Mouse (Mus musculus): ENCODE measurements at regions not wholly inside any gene's neighbourhood (a gene's known extent, or its start where the extent isn't known, plus 50 kb on each side); places are given as distances from the start of the nearest gene placed in this dataset.

DNA sequence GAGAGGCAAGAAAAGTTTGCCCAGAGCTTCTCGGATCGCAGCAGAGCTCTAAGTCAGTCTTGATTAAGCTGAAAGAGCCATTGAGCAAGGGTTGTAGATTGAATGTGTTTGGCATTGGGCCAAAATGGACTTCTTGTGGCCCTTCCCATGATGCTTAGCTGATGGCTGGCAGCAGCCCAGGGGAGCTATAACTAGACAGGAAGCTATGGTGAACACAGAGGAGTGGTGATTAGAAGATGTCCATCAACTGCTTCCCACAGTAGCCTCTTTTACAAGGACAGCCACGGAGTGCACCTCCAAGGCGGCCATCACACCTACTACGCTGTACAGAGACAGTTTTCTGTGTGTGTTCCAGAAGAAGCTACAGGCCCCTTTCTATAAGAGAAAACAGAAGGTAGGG, 116.4 kb upstream of the Map1b start:
- H3K9ac ChIP-seq = no peak overlapping the region
- no peaks in the 10 kb centered on the region for H3K27me3 ChIP-seq (replicated peaks)
- peaks cover 12% of the 10 kb centered on the region for H3K4me1 ChIP-seq
- H3K4me3 ChIP-seq = no peak overlapping the region
- H3K36me3 ChIP-seq = no peaks in the 10 kb centered on the region
- H3K9me3 ChIP-seq = no peaks in the 10 kb centered on the region
- no peak for ATAC-seq (ENCODE audit: extremely low read depth, insufficient number of reproducible peaks, low FRiP score, low TSS enrichment)
- H3K4me2 ChIP-seq = no peak overlapping the region
- WGBS = 57% methylated on average over 5 of the region's 5 CpGs
- H3K27ac ChIP-seq (replicated peaks) = no peak overlapping the region

DNA sequence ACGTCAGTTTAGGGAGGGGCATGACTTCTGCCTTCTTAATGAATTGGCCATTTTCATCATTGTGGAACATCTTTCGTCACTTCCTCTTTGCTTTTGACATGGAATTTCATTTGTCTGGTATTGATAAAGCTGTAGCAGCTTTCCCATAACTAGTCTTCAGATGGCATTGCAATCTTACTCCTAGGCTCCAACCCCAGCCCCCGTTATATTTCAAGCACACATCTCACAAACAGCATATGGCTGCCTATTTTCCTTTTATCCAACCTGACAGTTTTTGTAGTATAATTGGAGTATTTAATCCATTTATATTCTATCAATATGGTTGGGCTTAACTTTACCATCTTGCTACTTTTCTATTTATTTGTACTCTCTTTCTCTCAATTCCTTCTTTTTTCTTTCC, 114.5 kb upstream of the Map1b start:
- H3K36me3 ChIP-seq = no peaks in the 10 kb centered on the region
- H3K4me2 ChIP-seq = no peak overlapping the region
- WGBS = 73% methylated on average over 3 of the region's 3 CpGs
- H3K9ac ChIP-seq = no peak overlapping the region
- no peaks in the 10 kb centered on the region for H3K27me3 ChIP-seq (replicated peaks)
- ATAC-seq (ENCODE audit: extremely low read depth, insufficient number of reproducible peaks, low FRiP score, low TSS enrichment) = no peak
- H3K27ac ChIP-seq (replicated peaks) = no peak overlapping the region
- H3K4me3 ChIP-seq = no peak overlapping the region
- no peaks in the 10 kb centered on the region for H3K9me3 ChIP-seq
- peaks cover 12% of the 10 kb centered on the region for H3K4me1 ChIP-seq

DNA sequence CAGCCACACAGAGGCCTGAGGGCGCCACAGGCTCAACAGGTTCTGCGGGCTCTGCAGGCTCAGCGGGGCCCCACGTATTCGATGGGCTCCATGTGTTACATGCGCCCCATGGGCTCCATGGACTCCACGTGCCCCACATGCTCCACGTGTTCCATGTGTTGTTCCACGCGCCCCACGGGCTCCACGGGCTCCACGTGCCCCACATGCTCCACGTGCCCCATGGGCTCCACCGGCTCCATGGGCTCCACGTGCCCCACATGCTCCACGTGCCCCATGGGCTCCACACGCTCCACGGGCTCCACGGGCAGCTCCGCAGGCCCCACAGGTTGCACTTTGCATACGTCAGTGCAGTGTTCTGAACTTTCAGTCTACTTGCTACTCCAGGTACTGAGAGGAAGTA, 114.0 kb upstream of the Map1b start:
- Histone ChIP-seq H3K36me3 (no peaks in the 10 kb centered on the region), H3K27me3 (replicated peaks) (no peaks in the 10 kb centered on the region), H3K9ac (no peak overlapping the region), H3K27ac (replicated peaks) (no peak overlapping the region), H3K4me1 (peaks cover 12% of the 10 kb centered on the region), H3K4me2 (no peak overlapping the region), H3K9me3 (no peaks in the 10 kb centered on the region), H3K4me3 (no peak overlapping the region)
- ATAC-seq (ENCODE audit: extremely low read depth, insufficient number of reproducible peaks, low FRiP score, low TSS enrichment) = no peak
- 91% methylated on average over 22 of the region's 22 CpGs for WGBS

DNA sequence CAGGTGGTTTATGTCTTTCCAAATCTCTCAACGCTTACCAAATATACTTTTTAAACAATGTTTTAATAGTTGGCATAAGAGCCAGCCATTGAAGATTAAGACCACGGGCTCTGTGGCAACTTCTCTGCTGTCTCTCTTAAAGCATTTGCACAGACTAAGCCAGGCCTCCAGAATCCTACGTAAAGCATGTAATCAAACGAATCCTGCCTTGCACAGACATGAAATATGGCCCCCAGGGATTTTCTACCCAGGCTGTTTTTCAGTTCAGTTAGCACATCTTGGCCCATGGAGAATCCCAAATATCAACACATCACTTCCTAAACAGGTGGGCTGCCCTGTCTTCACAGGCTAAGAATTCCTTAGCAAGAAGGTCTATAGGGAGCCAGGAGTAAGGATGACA, 108.9 kb upstream of the Map1b start:
- Histone ChIP-seq H3K36me3 (no peaks in the 10 kb centered on the region), H3K4me3 (no peak overlapping the region), H3K4me2 (no peak overlapping the region), H3K9ac (no peak overlapping the region), H3K27me3 (replicated peaks) (no peaks in the 10 kb centered on the region), H3K27ac (replicated peaks) (no peak overlapping the region), H3K9me3 (no peaks in the 10 kb centered on the region), H3K4me1 (no peaks in the 10 kb centered on the region)
- no peak for ATAC-seq (ENCODE audit: extremely low read depth, insufficient number of reproducible peaks, low FRiP score, low TSS enrichment)
- WGBS = 61% methylated on average over 4 of the region's 4 CpGs

DNA sequence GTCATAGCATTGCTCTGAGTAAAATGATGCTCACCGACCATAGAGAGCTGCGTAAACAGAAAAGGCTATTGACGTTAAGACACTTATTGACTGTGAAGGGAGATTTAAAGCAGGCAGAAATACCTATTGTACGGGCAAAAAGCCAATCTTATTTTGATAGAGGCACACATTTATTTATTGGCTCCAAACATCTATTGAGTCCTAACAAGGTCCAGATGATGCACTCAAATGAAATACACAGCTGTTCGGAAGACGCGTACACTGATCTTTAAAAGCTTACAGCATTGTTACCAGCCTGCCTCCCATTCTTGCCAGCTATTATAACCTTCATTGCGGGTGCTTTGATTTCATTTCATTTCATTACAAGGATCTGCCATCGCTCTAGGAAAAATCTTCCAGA, 102.0 kb upstream of the Map1b start:
- ATAC-seq (ENCODE audit: extremely low read depth, insufficient number of reproducible peaks, low FRiP score, low TSS enrichment) = no peak
- Histone ChIP-seq H3K4me2 (no peak overlapping the region), H3K27me3 (replicated peaks) (no peaks in the 10 kb centered on the region), H3K9ac (no peak overlapping the region), H3K36me3 (no peaks in the 10 kb centered on the region), H3K9me3 (no peaks in the 10 kb centered on the region), H3K27ac (replicated peaks) (no peak overlapping the region), H3K4me1 (no peaks in the 10 kb centered on the region), H3K4me3 (no peak overlapping the region)
- WGBS = 87% methylated on average over 9 of the region's 9 CpGs

DNA sequence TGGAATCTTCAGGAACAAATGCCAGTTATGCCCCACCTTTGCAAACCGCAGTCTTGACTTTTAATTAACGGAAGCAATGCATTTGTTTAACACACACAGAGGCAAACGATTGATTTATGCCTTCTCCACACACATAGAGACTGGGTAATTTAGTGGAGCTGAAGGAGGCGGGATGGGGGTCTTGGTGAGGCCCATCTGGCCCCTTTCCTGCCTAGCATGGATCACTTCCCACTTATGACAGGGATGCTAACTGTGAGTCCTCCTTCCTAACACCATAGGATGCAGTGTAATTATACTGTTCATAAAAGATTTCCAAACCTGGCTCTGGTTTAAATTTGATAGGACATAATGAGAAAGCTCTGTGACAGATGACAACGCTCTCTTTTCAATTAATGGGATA, 101.1 kb upstream of the Map1b start:
- H3K9me3 ChIP-seq = no peaks in the 10 kb centered on the region
- no peaks in the 10 kb centered on the region for H3K27me3 ChIP-seq (replicated peaks)
- H3K4me2 ChIP-seq = no peak overlapping the region
- H3K36me3 ChIP-seq = no peaks in the 10 kb centered on the region
- peaks cover 3% of the 10 kb centered on the region; the same call in 1 of the 2 replicates for H3K4me1 ChIP-seq
- ATAC-seq (ENCODE audit: extremely low read depth, insufficient number of reproducible peaks, low FRiP score, low TSS enrichment) = no peak
- WGBS = 80% methylated on average over 5 of the region's 5 CpGs
- no peak overlapping the region for H3K27ac ChIP-seq (replicated peaks)
- H3K4me3 ChIP-seq = no peak overlapping the region
- H3K9ac ChIP-seq = no peak overlapping the region

DNA sequence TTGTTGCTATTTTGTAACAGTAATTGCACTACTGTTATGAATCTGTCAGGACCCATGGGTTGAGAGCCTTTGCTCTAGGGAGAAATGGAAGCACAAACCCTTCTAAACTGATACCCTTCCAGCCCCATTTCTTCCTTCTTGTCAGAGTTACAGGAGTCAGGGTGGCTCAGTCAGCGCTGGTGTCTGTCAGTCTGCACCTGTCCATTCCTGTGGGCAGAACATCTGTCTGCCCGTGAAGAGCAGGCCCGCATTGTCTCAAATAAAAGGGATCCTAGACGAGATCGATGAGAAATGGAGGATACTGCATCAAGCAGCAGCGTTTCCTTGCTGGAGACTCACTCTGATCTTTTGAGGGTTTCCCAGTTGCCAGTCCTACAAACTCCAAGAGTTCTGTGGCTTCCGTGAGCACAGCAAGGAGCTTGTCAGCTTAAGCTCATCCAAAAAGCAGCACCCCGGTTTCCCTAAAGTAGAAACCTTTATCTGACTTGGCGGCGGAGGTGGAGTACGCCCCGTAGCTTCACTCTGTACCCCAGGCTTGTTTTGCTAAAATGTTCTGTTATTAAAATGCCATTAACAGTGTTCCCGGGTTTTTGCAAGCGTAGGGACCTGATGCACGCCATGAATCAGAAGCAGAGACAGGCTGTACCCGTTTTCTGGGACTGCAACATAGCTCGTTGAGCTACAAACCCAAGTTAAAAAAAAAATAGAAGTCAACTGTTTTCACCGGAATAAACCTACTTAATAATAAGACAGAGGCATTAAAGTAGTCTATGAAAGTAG, 95.6 kb upstream of the Map1b start:
- H3K4me3 ChIP-seq = no peak overlapping the region
- H3K9me3 ChIP-seq = no peaks in the 10 kb centered on the region
- no peak overlapping the region for H3K9ac ChIP-seq
- H3K4me1 ChIP-seq = peaks cover 46% of the 10 kb centered on the region
- no peak overlapping the region for H3K27ac ChIP-seq (replicated peaks)
- WGBS = 76% methylated on average over 18 of the region's 18 CpGs
- no peaks in the 10 kb centered on the region for H3K27me3 ChIP-seq (replicated peaks)
- no peak overlapping the region for H3K4me2 ChIP-seq
- ATAC-seq (ENCODE audit: extremely low read depth, insufficient number of reproducible peaks, low FRiP score, low TSS enrichment) = no peak
- no peaks in the 10 kb centered on the region for H3K36me3 ChIP-seq

DNA sequence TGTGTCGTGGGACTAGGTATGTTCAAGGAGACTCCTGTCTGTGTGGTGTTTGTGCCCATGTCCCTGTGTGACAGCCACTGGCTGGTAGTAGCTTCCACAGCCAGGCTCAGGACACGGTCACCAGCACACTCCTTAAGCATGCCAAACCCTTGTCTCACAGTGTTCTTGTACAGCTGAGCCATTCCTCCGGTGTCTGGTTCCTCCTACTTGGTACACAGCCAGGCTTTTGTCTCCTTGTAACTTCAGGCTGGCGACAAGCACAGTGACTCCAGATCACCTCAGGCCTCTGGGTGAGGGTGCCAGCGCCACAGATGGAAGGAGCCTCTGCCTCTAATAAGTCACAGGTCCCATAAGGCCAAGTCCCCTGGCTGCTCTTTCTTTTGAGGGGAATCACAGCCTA, 94.2 kb upstream of the Map1b start:
- WGBS = 37% methylated on average over 5 of the region's 5 CpGs

DNA sequence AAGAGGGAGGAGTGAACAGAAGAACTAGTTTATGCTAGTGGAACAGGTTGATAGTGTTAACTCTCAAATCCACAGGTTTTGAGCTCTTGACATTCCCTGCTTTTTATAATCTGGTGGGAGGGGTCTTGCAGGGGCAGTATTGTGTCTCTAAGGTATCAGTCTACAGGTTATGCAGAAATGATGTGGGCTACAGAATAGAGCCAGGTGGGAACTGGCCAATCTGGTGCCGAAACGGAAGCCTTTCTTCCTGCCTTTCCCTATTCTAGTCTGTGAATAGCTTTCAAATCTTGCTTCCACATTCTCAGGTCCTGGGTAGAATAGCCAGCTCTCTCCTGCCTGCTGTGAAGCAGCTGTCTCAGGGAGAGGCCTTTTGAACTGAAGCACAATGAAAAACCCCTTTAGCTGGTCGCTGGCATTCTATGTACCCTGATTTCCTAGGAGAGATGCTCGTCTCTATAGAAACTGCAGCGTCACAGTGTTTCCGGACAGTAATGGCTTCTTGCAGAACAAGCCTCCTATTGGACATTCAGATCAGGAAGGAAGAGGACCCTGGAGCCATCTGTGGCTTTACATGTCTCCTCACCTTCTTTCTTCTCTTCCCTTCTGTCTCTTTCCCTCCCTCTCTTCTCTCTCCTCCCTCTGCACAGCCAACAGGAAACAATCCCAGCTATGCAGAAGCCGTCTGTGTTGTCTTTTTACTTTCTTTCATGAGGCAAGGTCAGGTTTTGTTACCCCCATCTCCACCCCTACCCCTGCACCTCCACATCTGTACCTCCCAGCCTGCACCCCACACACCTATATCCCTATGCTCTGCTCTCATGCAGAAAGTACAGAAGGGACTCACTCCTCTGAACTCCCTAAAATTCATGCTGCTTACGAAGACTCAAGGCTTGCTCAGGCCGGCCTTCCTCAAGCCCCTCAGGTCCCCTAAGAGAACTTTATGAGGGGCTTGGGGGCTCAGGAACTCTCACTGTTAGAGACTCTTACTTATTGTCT, 93.1 kb upstream of the Map1b start:
- Histone ChIP-seq H3K4me2 (no peak overlapping the region), H3K9ac (no peak overlapping the region), H3K27me3 (replicated peaks) (no peaks in the 10 kb centered on the region), H3K4me1 (peaks cover 60% of the 10 kb centered on the region), H3K4me3 (no peak overlapping the region), H3K27ac (replicated peaks) (peak overlapping the region; percentile 13; the same call in 1 of the 2 replicates), H3K36me3 (no peaks in the 10 kb centered on the region), H3K9me3 (no peaks in the 10 kb centered on the region)
- whole genome bisulfite sequencing = 62% methylated on average over 9 of the region's 9 CpGs
- ATAC-seq (ENCODE audit: extremely low read depth, insufficient number of reproducible peaks, low FRiP score, low TSS enrichment) = no peak

More for the DNA sequence above, 94.2 kb upstream of the Map1b start:
- no peak overlapping the region for H3K4me3 ChIP-seq
- H3K9ac ChIP-seq = no peak overlapping the region
- no peaks in the 10 kb centered on the region for H3K9me3 ChIP-seq
- H3K27me3 ChIP-seq (replicated peaks) = no peaks in the 10 kb centered on the region
- no peak overlapping the region for H3K4me2 ChIP-seq
- peaks cover 58% of the 10 kb centered on the region for H3K4me1 ChIP-seq
- H3K36me3 ChIP-seq = no peaks in the 10 kb centered on the region
- H3K27ac ChIP-seq (replicated peaks) = no peak overlapping the region
- no peak for ATAC-seq (ENCODE audit: extremely low read depth, insufficient number of reproducible peaks, low FRiP score, low TSS enrichment)

DNA sequence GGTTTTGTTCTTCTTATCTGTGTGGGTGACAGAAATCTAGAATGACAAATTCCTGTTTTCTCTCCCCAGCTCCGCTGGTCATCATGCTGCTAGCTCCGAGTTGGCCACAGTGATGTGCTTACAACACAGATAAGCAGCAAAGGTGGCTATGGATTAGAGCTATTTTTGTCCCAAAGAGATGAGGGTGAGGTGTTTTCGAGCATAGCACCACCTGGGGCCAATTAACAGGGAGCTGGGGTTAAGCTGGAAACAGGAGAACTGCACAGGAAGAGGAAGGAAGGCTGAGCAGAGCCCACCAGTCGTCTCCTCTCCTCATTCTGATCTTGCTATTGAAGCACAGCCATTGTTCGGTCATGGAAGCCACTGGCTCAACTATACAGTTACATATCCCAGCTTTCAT, 92.3 kb upstream of the Map1b start:
- no peaks in the 10 kb centered on the region for H3K27me3 ChIP-seq (replicated peaks)
- no peak overlapping the region for H3K4me3 ChIP-seq
- H3K4me1 ChIP-seq = peaks cover 60% of the 10 kb centered on the region
- H3K9me3 ChIP-seq = peaks cover 3% of the 10 kb centered on the region
- no peaks in the 10 kb centered on the region for H3K36me3 ChIP-seq
- 18% methylated on average over 5 of the region's 5 CpGs for WGBS
- ATAC-seq (ENCODE audit: extremely low read depth, insufficient number of reproducible peaks, low FRiP score, low TSS enrichment) = no peak
- no peak overlapping the region for H3K9ac ChIP-seq
- H3K4me2 ChIP-seq = no peak overlapping the region
- no peak overlapping the region; the same call in 1 of the 2 replicates for H3K27ac ChIP-seq (replicated peaks)

DNA sequence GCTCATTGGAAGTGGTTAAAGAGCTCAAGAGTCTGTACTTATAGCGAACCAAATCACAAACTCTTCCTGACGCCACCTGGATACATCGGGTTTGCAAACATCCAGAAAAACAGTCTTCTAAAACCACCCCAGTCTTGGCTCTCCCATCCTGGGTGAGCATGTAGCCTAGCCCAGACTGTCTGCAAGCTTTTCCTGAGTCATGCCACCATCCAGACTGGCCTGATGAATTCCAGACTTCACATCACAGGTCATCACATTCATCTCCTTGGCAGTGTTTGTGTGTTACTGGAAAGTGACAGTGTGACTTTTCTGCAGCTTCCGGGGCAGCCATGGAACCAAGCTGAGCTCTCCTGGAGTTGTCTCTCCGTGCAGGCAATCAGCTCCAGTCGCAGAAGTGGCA, 90.9 kb upstream of the Map1b start:
- Histone ChIP-seq H3K36me3 (no peaks in the 10 kb centered on the region), H3K4me2 (no peak overlapping the region), H3K4me1 (peaks cover 56% of the 10 kb centered on the region), H3K27ac (replicated peaks) (no peak overlapping the region), H3K9me3 (peaks cover 8% of the 10 kb centered on the region), H3K9ac (no peak overlapping the region), H3K27me3 (replicated peaks) (no peaks in the 10 kb centered on the region), H3K4me3 (no peak overlapping the region)
- ATAC-seq (ENCODE audit: extremely low read depth, insufficient number of reproducible peaks, low FRiP score, low TSS enrichment) = no peak
- 50% methylated on average over 6 of the region's 6 CpGs for WGBS
